ENCODE assay signal across 7 mouse cellular contexts in genomic region chr8:107436841-107437421, GRCm38 (mm10). TPM values are rescaled to one million over a fixed set of nuclear protein-coding genes. Genes with fewer than 3 reads are reported as not detected.
DNase-seq lines count a peak whose midpoint lies in the region; ATAC-seq and TF ChIP-seq lines count a peak whose summit lies in the region.

No protein-coding gene starts in this region.

- 11% methylated on average over 15 of the region's 16 CpGs for WGBS in embryonic facial prominence, embryonic 12.5 days
- WGBS in hindbrain, embryonic 15.5 days, result 10% methylated on average over 16 of the region's 16 CpGs
- WGBS in liver, embryonic 14.5 days (ENCODE audit: insufficient replicate concordance), result 3% methylated on average over 16 of the region's 16 CpGs
- 9% methylated on average over 16 of the region's 16 CpGs for WGBS in neural tube, embryonic 14.5 days

- TF ChIP-seq CTCF in liver, embryonic 14.5 days (IDR thresholded peaks at IDR 0.05; ENCODE audit: low read depth), result no peak

- H3K36me3 ChIP-seq in embryonic facial prominence, embryonic 12.5 days, result no peaks in the 10 kb centered on the region
- no peaks in the 10 kb centered on the region for H3K36me3 ChIP-seq in hindbrain, embryonic 15.5 days
- H3K36me3 ChIP-seq in liver, embryonic 14.5 days (replicated peaks; ENCODE audit: control insufficient read depth, insufficient read depth, low read depth), result no peaks in the 10 kb centered on the region; the same call in 1 of the 2 replicates
- no peaks in the 10 kb centered on the region for H3K36me3 ChIP-seq in neural tube, embryonic 14.5 days (ENCODE audit: control insufficient read depth, insufficient read depth, low read length)

- H3K4me3 ChIP-seq in embryonic facial prominence, embryonic 12.5 days, result peak overlapping the region; percentile 79
- H3K4me3 ChIP-seq in hindbrain, embryonic 15.5 days, result peak overlapping the region; percentile 93
- H3K4me3 ChIP-seq in liver, embryonic 14.5 days (ENCODE audit: insufficient read depth in 1 of 2, low read depth in 2 of 2, low read length in 2 of 2), result peak overlapping the region; percentile 93 to 96
- peak overlapping the region; percentile 73 for H3K4me3 ChIP-seq in neural tube, embryonic 14.5 days (ENCODE audit: low read depth, low read length)

- TF ChIP-seq EP300 in liver, embryonic 14.5 days (IDR thresholded peaks at IDR 0.05; ENCODE audit: low read depth), result peak; percentile 73

- peak overlapping the region; percentile 84 for H3K27ac ChIP-seq in embryonic facial prominence, embryonic 12.5 days
- peak overlapping the region; percentile 88 for H3K27ac ChIP-seq in hindbrain, embryonic 15.5 days (replicated peaks)
- peak overlapping the region; percentile 94 for H3K27ac ChIP-seq in liver, embryonic 14.5 days
- peak overlapping the region; percentile 82 for H3K27ac ChIP-seq in neural tube, embryonic 14.5 days (ENCODE audit: low read depth, low read length)

- no peaks in the 10 kb centered on the region for H3K9me3 ChIP-seq in embryonic facial prominence, embryonic 12.5 days
- H3K9me3 ChIP-seq in hindbrain, embryonic 15.5 days, result no peaks in the 10 kb centered on the region
- H3K9me3 ChIP-seq in liver, embryonic 14.5 days (ENCODE audit: control insufficient read depth, low read length), result no peaks in the 10 kb centered on the region
- H3K9me3 ChIP-seq in neural tube, embryonic 14.5 days (ENCODE audit: control insufficient read depth, low read length), result no peaks in the 10 kb centered on the region

- peak overlapping the region; percentile 82 for H3K9ac ChIP-seq in embryonic facial prominence, embryonic 12.5 days
- peak overlapping the region; percentile 95 for H3K9ac ChIP-seq in hindbrain, embryonic 15.5 days
- H3K9ac ChIP-seq in liver, embryonic 14.5 days (replicated peaks), result peak overlapping the region; percentile 95
- H3K9ac ChIP-seq in neural tube, embryonic 14.5 days (replicated peaks; ENCODE audit: low read depth, low read length), result peak overlapping the region; percentile 83

- H3K4me2 ChIP-seq in embryonic facial prominence, embryonic 12.5 days (replicated peaks), result peak overlapping the region; percentile 50
- H3K4me2 ChIP-seq in hindbrain, embryonic 15.5 days, result peak overlapping the region; percentile 79
- peak overlapping the region; percentile 79 for H3K4me2 ChIP-seq in liver, embryonic 14.5 days (ENCODE audit: low read depth)
- peak overlapping the region; percentile 75 for H3K4me2 ChIP-seq in neural tube, embryonic 14.5 days (ENCODE audit: low read depth, low read length)

- no peaks in the 10 kb centered on the region for H3K27me3 ChIP-seq in embryonic facial prominence, embryonic 12.5 days
- no peaks in the 10 kb centered on the region for H3K27me3 ChIP-seq in hindbrain, embryonic 15.5 days
- H3K27me3 ChIP-seq in liver, embryonic 14.5 days (ENCODE audit: control insufficient read depth, insufficient read depth, low read length), result no peaks in the 10 kb centered on the region
- no peaks in the 10 kb centered on the region; the same call in 1 of the 2 replicates for H3K27me3 ChIP-seq in neural tube, embryonic 14.5 days (ENCODE audit: control insufficient read depth, insufficient read depth, low read length)

- ATAC-seq in CD4-positive, CD25-positive, alpha-beta regulatory T cell, adult 4 months, result peak; percentile 34
- 0 out of 2 replicates have a peak, but pooled peaks have one; percentile 24 for ATAC-seq in embryonic facial prominence, embryonic 12.5 days (ENCODE audit: insufficient number of reproducible peaks, insufficient read depth, low FRiP score, low TSS enrichment)
- ATAC-seq in hindbrain, embryonic 15.5 days (ENCODE audit: low FRiP score, low read depth), result peak; percentile 19; the same call in 1 of the 2 replicates
- ATAC-seq in liver, embryonic 14.5 days (ENCODE audit: insufficient read depth), result peak; percentile 79
- peak; percentile 25; the same call in 1 of the 2 replicates for ATAC-seq in neural tube, embryonic 14.5 days (ENCODE audit: low read depth)

- H3K4me1 ChIP-seq in embryonic facial prominence, embryonic 12.5 days, result 0 out of 2 replicates have a peak, but pooled peaks cover 4% of the 10 kb centered on the region
- H3K4me1 ChIP-seq in hindbrain, embryonic 15.5 days (replicated peaks), result peaks cover 18% of the 10 kb centered on the region
- H3K4me1 ChIP-seq in liver, embryonic 14.5 days (replicated peaks; ENCODE audit: control insufficient read depth in 2 of 2, insufficient read depth in 2 of 2, low read length in 1 of 2), result peaks cover 27 to 35% of the 10 kb centered on the region in 2 experiments
- peaks cover 16% of the 10 kb centered on the region for H3K4me1 ChIP-seq in neural tube, embryonic 14.5 days (ENCODE audit: control insufficient read depth, insufficient read depth, low read length)

- DNase-seq in 3T3-L1 (ENCODE audit: low read depth, low spot score), result peak; percentile 90
- DNase-seq in liver, embryonic 14.5 days (ENCODE audit: low read depth in 3 of 3, low spot score in 3 of 3), result peak; percentile 80 to 87 (median 80)
- no peak for DNase-seq in layer of hippocampus, postnatal 36 days

RNA-seq across cellular contexts. Expression of gene Wwp2, which starts 0.8 kb away (rescaled TPM):
- polyA plus RNA-seq in CD4-positive, CD25-positive, alpha-beta regulatory T cell, adult 4 months (2017; shearing (Covaris generic)), result 100 to 1,000 TPM; 117 to 187 TPM
- polyA plus RNA-seq in embryonic facial prominence, embryonic 12.5 days (2016; fragmentation: Nextera tagmentation; extraction: Ambion mirVana), result 160 and 181 TPM in 2 replicates
- polyA plus RNA-seq in hindbrain, embryonic 15.5 days (2015; fragmentation: Nextera tagmentation; extraction: Ambion mirVana), result 38.4 and 41.5 TPM in 2 replicates
- polyA plus RNA-seq in liver, embryonic 14.5 days (2012; rRNA removed), result 12.1 and 14.7 TPM in 2 replicates
- 28.0 and 33.7 TPM in 2 replicates for polyA plus RNA-seq in liver, embryonic 14.5 days (2014; fragmentation: Nextera tagmentation; extraction: Ambion mirVana)
- polyA plus RNA-seq in neural tube, embryonic 14.5 days (2014; fragmentation: Nextera tagmentation; extraction: Ambion mirVana), result 38.3 and 43.6 TPM in 2 replicates
- total RNA-seq in layer of hippocampus, postnatal 36 days (2021), result 10 to 100 TPM; 36.7 to 38.8 TPM

RNA-seq across cellular contexts. Expression of gene Nob1, which starts 12.1 kb away (rescaled TPM):
- 10 to 100 TPM; 67.5 to 74.4 TPM for polyA plus RNA-seq in CD4-positive, CD25-positive, alpha-beta regulatory T cell, adult 4 months (2017; shearing (Covaris generic))
- 96.9 and 98.8 TPM in 2 replicates for polyA plus RNA-seq in embryonic facial prominence, embryonic 12.5 days (2016; fragmentation: Nextera tagmentation; extraction: Ambion mirVana)
- 64.6 and 68.8 TPM in 2 replicates for polyA plus RNA-seq in hindbrain, embryonic 15.5 days (2015; fragmentation: Nextera tagmentation; extraction: Ambion mirVana)
- 24.6 and 30.9 TPM in 2 replicates for polyA plus RNA-seq in liver, embryonic 14.5 days (2012; rRNA removed)
- 16.0 and 18.5 TPM in 2 replicates for polyA plus RNA-seq in liver, embryonic 14.5 days (2014; fragmentation: Nextera tagmentation; extraction: Ambion mirVana)
- polyA plus RNA-seq in neural tube, embryonic 14.5 days (2014; fragmentation: Nextera tagmentation; extraction: Ambion mirVana), result 60.8 and 62.6 TPM in 2 replicates
- 10 to 100 TPM; 39.9 to 47.7 TPM for total RNA-seq in layer of hippocampus, postnatal 36 days (2021)

RNA-seq across cellular contexts. Expression of gene Nqo1, which starts 33.9 kb away (rescaled TPM):
- 1 to 10 TPM; 1.0 to 1.3 TPM for polyA plus RNA-seq in CD4-positive, CD25-positive, alpha-beta regulatory T cell, adult 4 months (2017; shearing (Covaris generic))
- polyA plus RNA-seq in embryonic facial prominence, embryonic 12.5 days (2016; fragmentation: Nextera tagmentation; extraction: Ambion mirVana), result 13.9 and 14.8 TPM in 2 replicates
- polyA plus RNA-seq in hindbrain, embryonic 15.5 days (2015; fragmentation: Nextera tagmentation; extraction: Ambion mirVana), result 8.5 and 9.2 TPM in 2 replicates
- polyA plus RNA-seq in liver, embryonic 14.5 days (2012; rRNA removed), result 6.6 and 6.9 TPM in 2 replicates
- 15.1 and 19.0 TPM in 2 replicates for polyA plus RNA-seq in liver, embryonic 14.5 days (2014; fragmentation: Nextera tagmentation; extraction: Ambion mirVana)
- polyA plus RNA-seq in neural tube, embryonic 14.5 days (2014; fragmentation: Nextera tagmentation; extraction: Ambion mirVana), result 5.4 and 7.9 TPM in 2 replicates
- 1 to 10 TPM; 5.5 to 6.4 TPM for total RNA-seq in layer of hippocampus, postnatal 36 days (2021)

Comparison
In these comparisons a context has a peak if more than half of its experiments do, and no peak if none do; other contexts are left out.
1. DNase-seq: peak in 3T3-L1 (single experiment) and liver, embryonic 14.5 days (3 of 3); none in layer of hippocampus, postnatal 36 days (0 of 2).
2. ATAC-seq: peak in every context shown above with its lines; median percentile 79 in liver, embryonic 14.5 days; 34 in CD4-positive, CD25-positive, alpha-beta regulatory T cell, adult 4 months; 25 in neural tube, embryonic 14.5 days; 24 in embryonic facial prominence, embryonic 12.5 days; 19 in hindbrain, embryonic 15.5 days.
3. Peak in every context shown above with its lines, with median percentiles within 50 percentile points of each other: H3K27ac ChIP-seq, H3K4me2 ChIP-seq, H3K4me3 ChIP-seq and H3K9ac ChIP-seq.